Mouse (Mus musculus): Measurements from ENCODE around the gene Bbs12.

Gene Bbs12

DNA sequence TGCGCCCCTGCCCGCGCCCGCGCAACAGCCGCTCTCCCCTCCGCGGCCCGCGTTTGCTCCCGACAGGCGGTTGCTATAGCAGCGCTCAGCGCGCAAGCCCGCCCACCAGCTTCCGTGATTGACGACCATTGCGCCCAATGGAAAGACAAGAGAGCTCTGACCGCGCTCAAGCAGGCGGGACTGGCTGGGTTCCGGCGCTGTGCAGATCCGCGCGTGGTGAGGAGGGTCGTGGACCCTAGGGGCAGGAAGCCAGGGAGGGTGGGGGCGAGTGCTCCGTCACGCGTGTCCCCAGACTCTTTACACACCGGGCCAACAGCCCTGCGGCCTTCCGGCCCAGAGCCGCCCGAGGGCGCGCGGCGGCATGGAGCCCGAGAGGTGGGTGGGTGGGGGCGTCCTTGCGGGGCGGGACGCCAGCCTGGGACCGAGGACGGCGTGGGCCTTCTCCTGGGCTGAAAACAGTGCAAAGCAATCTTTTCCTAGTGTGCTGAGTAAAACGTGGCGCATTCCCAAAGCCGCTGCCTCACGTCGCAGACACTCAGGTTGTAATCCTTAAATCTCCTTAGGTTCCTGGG, at the start of gene Bbs12, which contains the start of gene Cetn4:
Gene Bbs12, plus strand, starts transcription at position 185 of the 572 bp plus-strand sequence.
Gene Cetn4, minus strand, starts transcription at position 339 of the 572 bp plus-strand sequence.
- peak; percentile 97 for DNase-seq

DNA sequence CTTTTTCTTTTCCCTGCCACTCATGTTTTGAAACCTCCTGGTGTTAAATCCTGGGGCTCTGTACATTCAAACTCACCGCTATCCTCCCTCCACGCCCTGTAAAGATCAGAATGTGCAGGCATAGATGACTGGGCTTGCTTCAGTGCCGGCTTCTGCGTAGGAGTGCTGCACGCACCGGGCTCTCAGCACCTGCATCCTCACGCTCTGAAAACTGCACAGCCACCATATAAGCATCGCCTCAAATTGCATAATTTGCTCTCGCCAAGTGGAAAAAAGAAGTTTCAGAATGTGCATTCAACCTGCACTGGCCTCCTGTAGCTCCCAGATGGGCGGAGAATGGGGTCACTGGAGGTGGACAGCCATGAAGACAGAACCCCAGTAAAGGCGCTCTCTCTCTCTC, 44.0 kb upstream of the Bbs12 start:
- peak; percentile 38 for DNase-seq

DNA sequence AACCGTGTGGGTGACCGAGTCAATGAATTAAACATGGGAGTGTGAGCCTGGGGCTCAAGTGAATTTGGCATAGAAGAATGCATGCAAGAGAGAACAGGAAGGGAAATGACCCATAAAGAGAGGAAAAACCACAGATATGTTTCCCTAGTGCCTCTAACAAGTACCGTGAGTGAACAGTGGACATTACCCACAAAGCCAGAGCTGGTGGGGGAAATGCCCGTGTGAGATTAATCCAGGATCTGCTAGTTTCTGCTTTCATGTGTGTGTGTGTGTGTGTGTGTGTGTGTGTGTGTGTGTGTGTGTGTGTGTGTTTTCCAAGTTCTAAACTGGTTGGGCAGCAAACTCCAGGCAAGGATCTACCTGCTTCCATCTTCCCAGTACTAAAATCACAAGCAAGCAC, 42.4 kb upstream of the Bbs12 start:
- DNase-seq: no peak

GRCm38 (mm10) chr3:37271209-37271608, 41.1 kb upstream of the Bbs12 start:
- DNase-seq: peak; percentile 57

GRCm38 (mm10) chr3:37273092-37273491, 39.3 kb upstream of the Bbs12 start:
- no peak for DNase-seq

DNA sequence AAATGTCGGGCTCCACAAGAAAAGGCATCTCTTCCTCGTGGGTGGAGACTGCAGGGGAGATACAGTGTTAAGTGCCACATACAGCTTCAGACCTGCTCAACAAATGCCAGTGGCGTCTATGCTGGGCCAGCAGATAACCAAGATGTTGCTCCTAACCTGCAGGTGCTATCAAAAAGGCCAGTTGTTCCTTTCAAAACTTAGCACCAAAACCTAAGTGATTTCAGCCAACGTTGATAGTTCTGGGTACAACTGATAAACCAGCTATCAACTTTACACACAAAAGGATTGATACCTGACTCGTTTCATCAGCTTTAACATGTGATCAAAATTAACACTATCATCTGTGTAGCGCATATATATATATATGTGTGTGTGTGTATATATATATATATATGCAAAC, 37.7 kb upstream of the Bbs12 start:
- DNase-seq: no peak

DNA sequence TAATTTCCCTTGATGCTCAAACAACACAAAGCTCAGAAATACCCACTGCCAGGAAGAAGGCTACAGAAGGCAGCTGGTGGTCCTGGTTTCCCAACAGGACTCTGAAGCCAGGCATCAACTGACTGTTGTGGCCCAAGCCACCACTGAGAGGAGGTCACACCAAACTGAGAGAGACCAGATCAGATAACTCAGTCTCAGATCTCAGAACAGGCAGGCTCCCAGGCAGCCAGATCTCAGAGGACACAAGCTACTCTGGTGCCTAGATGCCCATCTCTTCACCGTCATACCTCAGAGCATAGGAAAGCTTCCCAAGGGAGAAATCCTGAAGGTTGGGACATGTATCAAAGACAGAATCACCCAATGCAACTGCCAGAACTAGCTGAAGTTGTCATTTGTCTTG, 32.1 kb upstream of the Bbs12 start:
- DNase-seq: no peak

- no peak for DNase-seq
Measured at GRCm38 (mm10) chr3:37280871-37281270, 31.5 kb upstream of the Bbs12 start.

GRCm38 (mm10) chr3:37282299-37282922, 29.9 kb upstream of the Bbs12 start:
- no peak for DNase-seq

DNA sequence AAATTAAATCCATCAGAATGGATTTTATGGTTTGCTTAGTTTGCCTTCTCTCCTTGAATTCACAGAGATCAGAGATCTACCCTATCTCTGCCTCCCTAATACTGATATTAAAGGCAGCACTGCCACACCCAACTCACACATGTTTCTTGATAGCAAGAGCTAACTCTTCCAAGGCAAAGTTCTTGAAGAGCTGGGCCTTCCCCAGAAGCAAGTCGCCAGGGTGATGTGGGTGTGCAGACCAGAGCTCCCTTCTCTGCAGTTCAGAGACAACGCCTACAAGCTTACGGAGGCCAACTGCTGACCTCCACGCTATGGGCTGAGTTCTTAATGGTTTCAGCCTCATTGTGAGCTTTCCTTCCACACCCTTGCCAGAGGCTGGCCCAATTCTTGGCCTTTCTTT, 29.1 kb upstream of the Bbs12 start:
- DNase-seq: no peak

GRCm38 (mm10) chr3:37289237-37289636, 23.1 kb upstream of the Bbs12 start:
- no peak for DNase-seq

- DNase-seq: no peak
Measured at GRCm38 (mm10) chr3:37290881-37291541, 21.3 kb upstream of the Bbs12 start.

DNA sequence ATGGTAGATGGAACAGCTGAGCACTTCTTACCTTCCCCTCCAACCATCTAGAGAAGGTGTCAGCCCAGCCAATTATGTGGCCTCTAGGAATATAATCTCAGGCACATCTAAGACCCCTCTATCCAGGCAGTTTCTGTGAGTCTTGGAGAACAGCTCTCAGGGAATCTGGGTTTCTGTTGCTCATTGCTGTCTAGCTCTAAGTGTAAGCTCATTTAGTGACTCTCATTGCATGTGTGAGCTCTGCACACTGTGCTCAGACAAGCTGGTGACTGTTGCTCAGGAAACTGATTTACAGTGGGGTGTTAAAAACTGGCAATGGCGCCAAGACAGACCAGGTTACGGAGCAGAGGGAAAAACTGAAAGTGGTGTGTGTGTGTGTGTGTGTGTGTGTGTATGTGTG, 20.4 kb upstream of the Bbs12 start:
- no peak for DNase-seq

DNA sequence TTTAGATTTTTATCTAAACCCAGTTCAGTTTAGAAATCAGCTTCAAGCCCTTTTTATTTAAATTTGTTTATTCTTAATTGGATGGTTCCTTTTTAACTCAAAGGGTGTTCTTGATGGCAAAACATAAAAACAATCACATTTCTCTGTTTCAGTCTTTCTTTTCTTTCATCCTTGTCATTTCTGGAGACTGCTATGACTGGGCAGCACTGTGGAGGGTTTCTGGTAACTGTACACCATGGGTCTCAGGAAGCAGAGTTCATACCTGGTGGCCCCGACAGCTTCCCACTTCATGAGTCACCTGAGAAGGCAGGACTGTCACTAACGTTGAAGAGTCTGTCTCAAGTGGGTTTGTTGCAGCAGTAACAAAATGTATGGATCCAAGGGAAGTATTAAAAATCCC, 19.7 kb upstream of the Bbs12 start:
- no peak for DNase-seq

DNA sequence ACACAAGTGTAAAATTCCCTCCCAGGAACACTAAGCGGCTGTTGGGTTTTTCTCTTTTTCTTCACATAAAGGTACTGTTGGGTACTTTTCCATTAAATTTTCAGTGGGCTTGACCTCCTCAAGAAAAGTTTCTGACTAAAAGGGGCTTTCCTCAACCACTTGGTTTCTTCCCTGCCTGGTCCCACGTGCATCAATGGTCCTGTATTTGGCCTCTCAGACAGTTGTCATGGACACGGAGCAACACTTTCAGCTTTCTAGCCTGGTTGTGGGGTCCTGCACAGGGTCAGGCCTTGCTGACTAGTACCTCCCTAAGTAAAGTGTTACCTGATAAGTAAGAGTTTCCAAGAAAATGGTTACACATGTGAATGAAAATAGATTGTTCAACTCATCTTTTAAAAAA, 12.9 kb upstream of the Bbs12 start:
- DNase-seq: no peak

GRCm38 (mm10) chr3:37302685-37303084, 9.7 kb upstream of the Bbs12 start:
- DNase-seq: no peak

DNA sequence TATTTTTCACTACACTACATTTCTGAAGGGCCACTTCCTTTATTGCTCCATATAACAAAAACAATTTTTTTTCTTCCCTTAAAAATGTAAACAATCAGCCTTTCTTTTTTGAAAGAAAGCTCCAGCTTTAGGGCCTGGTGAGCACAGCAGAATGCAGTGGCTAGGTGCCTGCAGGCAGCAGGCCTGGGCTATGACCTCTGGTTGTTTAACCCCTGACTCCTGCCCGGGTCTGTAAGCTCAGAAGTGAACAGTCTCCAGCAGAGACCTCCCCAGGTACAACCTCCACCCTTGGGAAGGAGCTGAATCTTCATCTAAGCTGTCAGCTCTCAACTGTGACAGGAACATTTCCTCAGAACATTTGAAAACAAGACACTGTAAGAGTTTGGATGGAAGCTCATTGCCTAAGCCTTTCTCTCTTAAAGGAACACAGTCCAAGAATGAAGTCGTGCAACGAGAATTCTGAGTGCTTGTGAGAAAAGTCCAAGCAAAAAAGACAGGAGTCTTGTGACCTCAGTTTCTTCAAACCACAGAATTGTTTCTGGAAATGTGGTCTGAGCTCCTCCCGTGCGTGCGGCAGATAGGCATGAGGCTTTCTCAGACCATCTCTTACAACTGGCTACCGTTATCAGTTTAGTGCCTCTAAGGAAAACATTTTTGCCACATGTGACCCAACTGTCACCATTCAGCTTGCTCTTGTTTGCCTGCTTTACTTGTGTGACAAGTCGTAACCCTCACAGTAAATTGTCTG, 8.8 kb upstream of the Bbs12 start:
- DNase-seq: no peak

DNA sequence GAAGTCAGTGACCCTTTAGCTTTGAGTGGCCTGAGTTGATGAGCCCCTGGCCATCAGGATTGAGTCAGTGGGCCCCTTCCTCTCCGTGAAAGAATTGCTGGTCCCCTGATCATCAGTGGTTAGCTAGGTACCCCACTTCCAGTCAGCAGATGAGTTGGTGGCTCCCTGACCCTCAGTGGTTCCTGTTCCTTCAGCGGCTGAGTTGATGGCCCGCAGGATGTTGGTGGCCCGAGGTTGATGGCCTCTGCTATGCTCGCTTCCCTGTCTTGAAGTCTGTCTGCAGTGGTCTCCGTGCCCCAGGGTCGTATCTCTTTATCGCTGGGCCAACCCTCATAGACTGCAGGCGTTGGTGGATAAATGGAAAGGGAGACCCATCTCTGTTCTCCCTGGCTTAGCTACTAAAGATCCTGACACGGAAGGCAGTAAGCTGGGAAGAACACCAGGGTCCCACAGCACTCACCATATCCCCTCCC, 421 bp upstream of the Bbs12 start:
- DNase-seq: no peak

DNA sequence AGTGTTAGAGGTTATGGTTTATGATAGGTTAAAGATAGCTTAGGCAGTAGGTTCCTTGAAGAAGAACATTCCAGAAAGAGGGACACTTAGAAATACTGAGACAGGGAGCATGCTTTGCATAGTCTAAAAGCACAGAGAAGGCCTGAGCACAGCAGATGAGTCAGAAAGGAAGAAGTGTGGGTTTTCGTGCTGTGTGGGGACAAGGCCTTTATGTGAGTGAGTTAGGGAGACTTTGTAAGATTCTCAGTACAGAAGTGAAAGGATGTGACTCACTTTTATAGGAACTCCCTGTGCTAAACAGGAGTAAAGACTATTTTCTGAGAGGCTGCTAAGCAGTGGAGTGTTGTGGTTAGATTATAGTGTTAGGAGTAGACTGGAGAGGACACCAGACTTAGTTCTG, 1.0 kb downstream of the Bbs12 start:
- peak; percentile 22 for DNase-seq

- DNase-seq: no peak
Measured at GRCm38 (mm10) chr3:37316233-37316632, 3.9 kb downstream of the Bbs12 start.

GRCm38 (mm10) chr3:37324310-37324709, 12.0 kb downstream of the Bbs12 start:
- DNase-seq: no peak

DNA sequence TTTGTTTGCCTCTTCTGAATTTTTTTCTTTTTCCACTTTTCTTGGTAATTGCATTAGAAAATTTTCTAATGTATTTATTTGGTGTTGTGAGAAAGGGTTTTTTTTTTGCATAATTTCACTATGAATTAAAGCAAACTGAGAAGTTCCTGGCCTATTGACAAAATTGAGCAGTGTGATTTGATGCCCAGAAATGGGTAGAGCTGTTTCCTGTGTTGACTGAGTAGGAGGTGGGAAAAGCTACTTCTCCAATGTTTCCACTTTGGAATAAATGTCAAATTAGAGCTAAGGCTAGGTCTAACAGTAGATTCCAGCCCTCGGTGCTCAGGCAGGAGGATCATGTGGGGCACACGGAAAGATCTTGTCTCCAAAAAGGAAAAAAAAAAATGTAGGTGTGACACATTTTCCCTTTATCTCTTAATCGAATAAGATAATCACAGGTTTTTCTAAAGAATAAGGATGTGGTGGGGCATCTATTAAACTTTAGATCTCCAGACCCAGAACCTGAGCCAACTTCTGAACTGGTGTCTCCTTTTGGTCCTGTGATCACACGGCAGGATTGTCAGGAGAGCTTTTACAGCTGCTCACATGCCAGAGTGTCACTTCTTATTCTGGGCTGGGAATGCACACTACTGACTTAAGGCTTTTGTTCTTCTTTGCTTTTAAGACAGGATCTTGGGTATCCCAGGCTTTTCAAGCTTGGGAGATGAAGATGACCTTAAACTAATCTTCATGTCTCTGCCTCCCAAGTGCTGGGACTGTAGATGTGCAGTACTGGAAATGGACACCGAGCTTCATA, 13.2 kb downstream of the Bbs12 start:
- DNase-seq: no peak

GRCm38 (mm10) chr3:37326627-37327026, 14.3 kb downstream of the Bbs12 start:
- DNase-seq: no peak

Data from right cerebral cortex, postnatal 25 days (tissue).